Mouse (Mus musculus): ENCODE measurements at regions not wholly inside any gene's neighbourhood (a gene's known extent, or its start where the extent isn't known, plus 50 kb on each side); places are given as distances from the start of the nearest gene placed in this dataset.

- TF ChIP-seq POLR2A (IDR thresholded peaks at IDR 0.05; ENCODE audit: low read depth, low read length) (no peak), CTCF (conservative IDR thresholded peaks at IDR 0.05; ENCODE audit: insufficient read depth, insufficient read length, low read depth, low read length) (no peak)
Measured at GRCm38 (mm10) chr11:113091901-113092568, 310.0 kb downstream of the Sox9 start.

All from kidney, adult 2 months (tissue).